Mouse (Mus musculus) myocyte (in vitro differentiated cells): ENCODE results near the gene Mpg. TPM values are rescaled to one million over a fixed set of nuclear protein-coding genes. Genes with fewer than 3 reads are reported as not detected.

ENCODE experiments used
- H3K27me3 ChIP-seq: one replicate; pipeline ENCODE4 v1.6.1; 2011; ENCODE audit not compliant: control insufficient read depth, insufficient read depth, insufficient read length
- H3K36me3 ChIP-seq: one replicate; pipeline ENCODE4 v1.6.1; 2011; ENCODE audit not compliant: control insufficient read depth, insufficient read depth
- H3K4me2 ChIP-seq: one replicate; pipeline ENCODE4 v1.6.1; 2011; ENCODE audit warnings: low read depth, control low read depth
- H3K4me3 ChIP-seq: one replicate; pipeline ENCODE4 v1.5.1; 2011; ENCODE audit warnings: mild to moderate bottlenecking, control low read depth, moderate library complexity
- H3K79me2 ChIP-seq: one replicate; pipeline ENCODE4 v1.6.1; 2011; ENCODE audit not compliant: control insufficient read depth, insufficient read depth
- H3ac ChIP-seq: one replicate; pipeline ENCODE4 v1.6.1; 2011; ENCODE audit not compliant: control insufficient read depth, insufficient read length
- CEBPB ChIP-seq: IDR thresholded peaks from 2 replicates; pipeline ENCODE4 v1.6.1; 2011; ENCODE audit warnings: mild to moderate bottlenecking, moderate library complexity; ENCODE audit not compliant: poor library complexity, insufficient read depth, severe bottlenecking
- E2F4 ChIP-seq: IDR thresholded peaks from one replicate; pipeline ENCODE4 v1.6.1; 2011; ENCODE audit warnings: mild to moderate bottlenecking, control low read depth, moderate library complexity; ENCODE audit not compliant: insufficient read depth
- MAX ChIP-seq: IDR thresholded peaks from one replicate; pipeline ENCODE4 v1.6.1; 2011; ENCODE audit warnings: low read depth, mild to moderate bottlenecking, control low read depth
- MYOD1 ChIP-seq, 3 experiments: IDR thresholded peaks; one replicate each; pipeline ENCODE4 v1.6.1; 2011; ENCODE audit warnings: control low read depth in 2 of 3, low read depth in 2 of 3, mild to moderate bottlenecking in 2 of 3, moderate library complexity in 1 of 3; ENCODE audit not compliant: insufficient read length in 2 of 3, control insufficient read depth in 1 of 3
- MYOG ChIP-seq, 3 experiments: IDR thresholded peaks; one replicate each; pipeline ENCODE4 v1.6.1; 2011; ENCODE audit warnings: control low read depth in 2 of 3, low read depth in 2 of 3, mild to moderate bottlenecking in 2 of 3; ENCODE audit not compliant: insufficient read length in 2 of 3, control insufficient read depth in 1 of 3, insufficient read depth in 1 of 3
- POLR2A ChIP-seq: IDR thresholded peaks from one replicate; pipeline ENCODE4 v1.6.1; 2011; ENCODE audit warnings: low read depth, mild to moderate bottlenecking, control low read depth, moderate library complexity; ENCODE audit not compliant: insufficient read length
- POLR2AphosphoS2 ChIP-seq: IDR thresholded peaks from one replicate; pipeline ENCODE4 v1.6.1; 2011; ENCODE audit warnings: low read depth, control low read depth; ENCODE audit not compliant: insufficient read length
- REST ChIP-seq: IDR thresholded peaks from one replicate; pipeline ENCODE4 v1.6.1; 2011; ENCODE audit warnings: mild to moderate bottlenecking, control low read depth, moderate library complexity; ENCODE audit not compliant: insufficient read depth, insufficient read length
- SRF ChIP-seq: IDR thresholded peaks from one replicate; pipeline ENCODE4 v1.6.1; 2011; ENCODE audit warnings: low read depth; ENCODE audit not compliant: control insufficient read depth, insufficient read length
- TCF12 ChIP-seq: IDR thresholded peaks from one replicate; pipeline ENCODE4 v1.6.1; 2011; ENCODE audit warnings: mild to moderate bottlenecking, control low read depth; ENCODE audit not compliant: poor library complexity, insufficient read depth, severe bottlenecking
- TCF3 ChIP-seq: IDR thresholded peaks from one replicate; pipeline ENCODE4 v1.6.1; 2011; ENCODE audit warnings: low read depth, control low read depth; ENCODE audit not compliant: insufficient read length
- USF1 ChIP-seq: IDR thresholded peaks from one replicate; pipeline ENCODE4 v1.6.1; 2011; ENCODE audit warnings: low read depth, mild to moderate bottlenecking, control low read depth, moderate library complexity
- polyA plus RNA-seq: library from polyadenylated mRNA; unstranded; fragments of >200 nt; fragmentation: generic; extraction: Trizol; gene quantifications from one replicate; pipeline ENCODE4 v1.2.1, GENCODE M21; 2012; ENCODE audit warnings: missing spikeins

Gene Mpg
- polyA plus RNA-seq, 1 experiment, result 23.8 TPM

GRCm38 (mm10) chr11:32216851-32217250 is 9.5 kb upstream of the Mpg start:
- Histone ChIP-seq H3K4me2 (no peak overlapping the region), H3ac (no peak overlapping the region), H3K27me3 (no peaks in the 10 kb centered on the region), H3K79me2 (peaks cover 67% of the 10 kb centered on the region), H3K4me3 (no peak overlapping the region), H3K36me3 (peaks cover 14% of the 10 kb centered on the region)
- TF ChIP-seq POLR2A, result no peak
- TF ChIP-seq POLR2AphosphoS2, result no peak
- TF ChIP-seq MYOG (IDR thresholded peaks at IDR 0.05; ENCODE audit: control insufficient read depth in 1 of 3, insufficient read depth in 1 of 3, insufficient read length in 2 of 3, low read depth in 2 of 3), result no peak
- no peak for TF ChIP-seq E2F4
- no peak for TF ChIP-seq CEBPB

GRCm38 (mm10) chr11:32218501-32219050 is 7.7 kb upstream of the Mpg start:
- TF ChIP-seq MYOG (IDR thresholded peaks at IDR 0.05; ENCODE audit: control insufficient read depth in 1 of 3, insufficient read depth in 1 of 3, insufficient read length in 2 of 3, low read depth in 2 of 3), result no peak
- no peak for TF ChIP-seq TCF12
- TF ChIP-seq POLR2A, result no peak
- no peak for TF ChIP-seq CEBPB
- TF ChIP-seq MAX, result no peak
- no peak for TF ChIP-seq REST
- no peak for TF ChIP-seq USF1
- no peak for TF ChIP-seq SRF
- TF ChIP-seq POLR2AphosphoS2, result no peak
- no peak for TF ChIP-seq TCF3
- peaks cover 5% of the 10 kb centered on the region for H3K36me3 ChIP-seq
- peaks cover 67% of the 10 kb centered on the region for H3K79me2 ChIP-seq
- H3K27me3 ChIP-seq, result no peaks in the 10 kb centered on the region
- H3K4me2 ChIP-seq, result peak overlapping the region; percentile 50
- no peak overlapping the region for H3ac ChIP-seq
- no peak overlapping the region for H3K4me3 ChIP-seq

GRCm38 (mm10) chr11:32219287-32219686 is 7.0 kb upstream of the Mpg start:
- peaks cover 67% of the 10 kb centered on the region for H3K79me2 ChIP-seq
- no peaks in the 10 kb centered on the region for H3K27me3 ChIP-seq
- H3K4me3 ChIP-seq, result no peak overlapping the region
- no peak overlapping the region for H3ac ChIP-seq
- peaks cover 5% of the 10 kb centered on the region for H3K36me3 ChIP-seq
- no peak for TF ChIP-seq CEBPB
- no peak for TF ChIP-seq POLR2A
- TF ChIP-seq MYOG (IDR thresholded peaks at IDR 0.05; ENCODE audit: control insufficient read depth in 1 of 3, insufficient read depth in 1 of 3, insufficient read length in 2 of 3, low read depth in 2 of 3), result no peak
- peak overlapping the region; percentile 81 for H3K4me2 ChIP-seq

- peak overlapping the region; percentile 62 for H3K4me3 ChIP-seq
- H3K27me3 ChIP-seq, result no peaks in the 10 kb centered on the region
- TF ChIP-seq POLR2AphosphoS2 (peak; percentile 16), TCF3 (no peak), REST (peak; percentile 26), MAX (no peak), SRF (no peak)
- H3K79me2 ChIP-seq, result peaks cover 58% of the 10 kb centered on the region
- H3K4me2 ChIP-seq, result peak overlapping the region; percentile 81
- H3ac ChIP-seq, result peak overlapping the region; percentile 74
- no peaks in the 10 kb centered on the region for H3K36me3 ChIP-seq
Measured at GRCm38 (mm10) chr11:32220607-32221224, 5.6 kb upstream of the Mpg start.

GRCm38 (mm10) chr11:32221225-32221950 is 4.9 kb upstream of the Mpg start:
- TF ChIP-seq SRF (no peak), CEBPB (no peak), MYOG (IDR thresholded peaks at IDR 0.05; ENCODE audit: control insufficient read depth in 1 of 3, insufficient read depth in 1 of 3, insufficient read length in 2 of 3, low read depth in 2 of 3) (peak in 1 of 3 experiments; percentile 6), MAX (no peak), TCF3 (no peak), POLR2A (peak; percentile 41), TCF12 (no peak), REST (no peak), USF1 (no peak), POLR2AphosphoS2 (peak; percentile 13), E2F4 (no peak), MYOD1 (IDR thresholded peaks at IDR 0.05; ENCODE audit: control insufficient read depth in 1 of 3, insufficient read length in 2 of 3, low read depth in 2 of 3) (peak in 1 of 3 experiments; percentile 50)
- Histone ChIP-seq H3K27me3 (no peaks in the 10 kb centered on the region), H3K36me3 (no peaks in the 10 kb centered on the region), H3K4me2 (peak overlapping the region; percentile 81), H3ac (peak overlapping the region; percentile 74), H3K79me2 (peaks cover 51% of the 10 kb centered on the region), H3K4me3 (peak overlapping the region; percentile 62)
